Mouse (Mus musculus): Measurements from ENCODE around the gene Gm5737. TPM values are rescaled to one million over a fixed set of nuclear protein-coding genes. Genes with fewer than 3 reads are reported as not detected.

Gm5737 gene
- not detected in 2 replicates for total RNA-seq (2014; rRNA removed)
- 0.22 TPM in 1 of 2 replicates, not detected in the other for polyA plus RNA-seq (2015; fragmentation: Nextera tagmentation; extraction: Ambion mirVana)

DNA sequence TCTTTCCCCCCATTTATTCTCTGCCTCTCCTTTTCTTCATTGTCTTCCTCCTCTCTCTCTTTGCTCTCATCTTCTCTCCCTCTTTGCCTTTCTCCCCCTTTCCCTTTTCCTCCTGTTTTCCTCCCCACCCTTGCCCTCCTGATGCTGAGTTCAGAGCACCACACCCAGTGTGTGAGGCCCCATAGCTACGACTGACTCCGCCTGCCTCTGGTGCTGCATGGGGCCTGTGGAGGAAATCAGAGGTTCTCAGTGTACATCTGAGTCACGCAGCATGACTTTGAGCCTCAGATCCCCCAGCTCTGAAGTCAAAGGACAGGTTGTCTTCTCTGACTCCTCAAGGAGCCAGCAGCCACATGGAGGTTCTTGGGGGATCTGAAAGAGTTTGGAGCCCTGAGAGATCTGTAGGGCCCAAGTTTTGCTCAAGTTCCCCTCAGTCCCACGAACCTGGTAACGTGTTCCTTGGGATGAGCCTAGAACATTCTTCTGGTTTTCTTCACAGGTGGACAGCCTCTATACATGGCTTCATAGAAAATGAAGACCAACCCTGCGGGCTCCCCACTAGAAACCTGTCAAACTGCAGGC lies at the start of gene Gm5737:
Gene Gm5737, plus strand, starts transcription at position 532 of the 582 bp plus-strand sequence.
- no peak for TF ChIP-seq CTCF (IDR thresholded peaks at IDR 0.05)
- no peak for ATAC-seq (ENCODE audit: low FRiP score)
- H3K36me3 ChIP-seq (ENCODE audit: insufficient read depth, low read length) = no peaks in the 10 kb centered on the region
- no peak for DNase-seq (ENCODE audit: low spot score)
- H3K27ac ChIP-seq (ENCODE audit: low read depth, low read length) = no peak within 1 kb of the TSS
- H3K27me3 ChIP-seq (ENCODE audit: insufficient read depth, low read length) = no peaks in the 10 kb centered on the region
- H3K9me3 ChIP-seq (ENCODE audit: low read length) = no peaks in the 10 kb centered on the region
- H3K4me1 ChIP-seq (ENCODE audit: insufficient read depth, low read length) = no peaks in the 10 kb centered on the region
- no peak within 1 kb of the TSS for H3K9ac ChIP-seq (replicated peaks; ENCODE audit: low read length, poor library complexity, severe bottlenecking)
- WGBS = 88% methylated on average over 6 of the region's 6 CpGs
- H3K4me2 ChIP-seq (ENCODE audit: low read depth, low read length, poor library complexity, severe bottlenecking) = no peak within 1 kb of the TSS
- H3K4me3 ChIP-seq (ENCODE audit: low read depth, low read length) = no peak within 1 kb of the TSS

DNA sequence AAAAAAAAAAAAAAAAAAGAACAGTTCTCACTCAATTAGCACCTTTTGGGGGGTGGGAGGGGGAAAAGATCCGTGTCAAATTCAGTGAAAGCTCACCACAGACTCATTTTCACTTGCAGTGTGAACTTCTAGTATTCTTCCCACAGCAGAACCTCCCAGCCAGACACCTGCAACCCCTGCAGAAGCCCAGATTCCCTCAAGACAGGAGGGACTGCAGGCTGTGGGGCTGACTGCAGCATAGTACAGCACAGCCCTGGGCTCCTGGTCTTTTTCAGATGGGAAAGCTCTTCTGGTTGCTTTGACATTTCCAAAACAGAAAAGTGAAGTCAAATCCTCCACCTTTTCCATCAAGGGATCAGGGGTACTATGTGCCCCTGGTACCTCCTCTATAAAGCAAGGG lies 44.8 kb upstream of the Gm5737 start:
- Histone ChIP-seq H3K4me3 (ENCODE audit: low read depth, low read length) (no peak overlapping the region), H3K36me3 (ENCODE audit: insufficient read depth, low read length) (no peaks in the 10 kb centered on the region), H3K4me2 (ENCODE audit: low read depth, low read length, poor library complexity, severe bottlenecking) (no peak overlapping the region), H3K4me1 (ENCODE audit: insufficient read depth, low read length) (no peaks in the 10 kb centered on the region), H3K27ac (ENCODE audit: low read depth, low read length) (no peak overlapping the region), H3K27me3 (ENCODE audit: insufficient read depth, low read length) (no peaks in the 10 kb centered on the region), H3K9ac (replicated peaks; ENCODE audit: low read length, poor library complexity, severe bottlenecking) (no peak overlapping the region), H3K9me3 (ENCODE audit: low read length) (no peaks in the 10 kb centered on the region)
- ATAC-seq (ENCODE audit: low FRiP score) (no peak), DNase-seq (ENCODE audit: low spot score) (no peak)
- 7% methylated on average over 1 of the region's 1 CpGs for WGBS
- no peak for TF ChIP-seq CTCF (IDR thresholded peaks at IDR 0.05)

DNA sequence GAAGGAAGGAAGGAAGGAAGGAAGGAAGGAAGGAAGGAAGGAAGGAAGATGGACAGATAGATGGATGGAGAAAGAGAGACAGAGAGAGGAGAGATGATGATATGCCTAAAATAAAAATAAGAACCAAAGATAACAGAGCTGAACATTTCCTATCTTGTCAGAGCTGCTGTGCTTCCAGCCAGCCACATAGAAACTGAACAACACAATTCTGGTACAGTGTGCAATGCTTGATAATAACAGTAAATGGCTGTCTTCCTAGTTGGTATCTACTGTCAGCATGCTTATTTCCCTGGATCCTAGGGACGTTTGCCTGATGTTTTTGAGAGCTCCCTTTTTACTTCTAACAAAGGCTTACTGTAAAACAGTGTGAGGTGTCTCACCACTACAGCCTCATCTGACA lies 40.8 kb upstream of the Gm5737 start:
- H3K36me3 ChIP-seq (ENCODE audit: insufficient read depth, low read length) = no peaks in the 10 kb centered on the region
- H3K9ac ChIP-seq (replicated peaks; ENCODE audit: low read length, poor library complexity, severe bottlenecking) = no peak overlapping the region
- no peak overlapping the region for H3K4me2 ChIP-seq (ENCODE audit: low read depth, low read length, poor library complexity, severe bottlenecking)
- H3K4me3 ChIP-seq (ENCODE audit: low read depth, low read length) = no peak overlapping the region
- ATAC-seq (ENCODE audit: low FRiP score) = no peak
- 70% methylated on average over 1 of the region's 1 CpGs for WGBS
- H3K27ac ChIP-seq (ENCODE audit: low read depth, low read length) = no peak overlapping the region
- no peak for TF ChIP-seq CTCF (IDR thresholded peaks at IDR 0.05)
- H3K27me3 ChIP-seq (ENCODE audit: insufficient read depth, low read length) = no peaks in the 10 kb centered on the region
- no peak for DNase-seq (ENCODE audit: low spot score)
- no peaks in the 10 kb centered on the region for H3K4me1 ChIP-seq (ENCODE audit: insufficient read depth, low read length)
- no peaks in the 10 kb centered on the region for H3K9me3 ChIP-seq (ENCODE audit: low read length)

DNA sequence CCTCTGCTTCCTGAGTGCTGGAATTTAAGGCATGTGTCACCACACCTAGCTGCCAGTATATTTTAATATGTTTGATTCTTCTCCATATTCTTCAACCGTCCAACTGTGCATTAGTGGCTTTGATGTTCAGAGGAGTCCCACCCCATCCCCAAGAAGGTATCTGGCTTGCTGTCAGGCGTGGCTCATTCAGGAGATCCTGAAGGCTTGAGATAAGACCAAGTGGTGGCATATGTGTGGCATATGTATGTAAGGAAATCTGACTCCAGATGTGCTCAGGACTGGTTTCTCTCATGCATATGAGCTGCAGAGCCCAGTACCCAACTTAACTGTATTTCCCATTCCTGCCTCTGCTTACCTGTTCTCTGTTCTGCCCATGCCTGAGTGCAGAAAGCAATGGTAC lies 34.2 kb upstream of the Gm5737 start:
- ATAC-seq (ENCODE audit: low FRiP score) (no peak), DNase-seq (ENCODE audit: low spot score) (no peak)
- no peaks in the 10 kb centered on the region for H3K9me3 ChIP-seq (ENCODE audit: low read length)
- no peaks in the 10 kb centered on the region for H3K4me1 ChIP-seq (ENCODE audit: insufficient read depth, low read length)
- WGBS = 67% methylated on average over 2 of the region's 2 CpGs
- no peaks in the 10 kb centered on the region for H3K36me3 ChIP-seq (ENCODE audit: insufficient read depth, low read length)
- H3K4me2 ChIP-seq (ENCODE audit: low read depth, low read length, poor library complexity, severe bottlenecking) = no peak overlapping the region
- H3K4me3 ChIP-seq (ENCODE audit: low read depth, low read length) = no peak overlapping the region
- no peak overlapping the region for H3K9ac ChIP-seq (replicated peaks; ENCODE audit: low read length, poor library complexity, severe bottlenecking)
- no peak overlapping the region for H3K27ac ChIP-seq (ENCODE audit: low read depth, low read length)
- H3K27me3 ChIP-seq (ENCODE audit: insufficient read depth, low read length) = no peaks in the 10 kb centered on the region
- no peak for TF ChIP-seq CTCF (IDR thresholded peaks at IDR 0.05)

DNA sequence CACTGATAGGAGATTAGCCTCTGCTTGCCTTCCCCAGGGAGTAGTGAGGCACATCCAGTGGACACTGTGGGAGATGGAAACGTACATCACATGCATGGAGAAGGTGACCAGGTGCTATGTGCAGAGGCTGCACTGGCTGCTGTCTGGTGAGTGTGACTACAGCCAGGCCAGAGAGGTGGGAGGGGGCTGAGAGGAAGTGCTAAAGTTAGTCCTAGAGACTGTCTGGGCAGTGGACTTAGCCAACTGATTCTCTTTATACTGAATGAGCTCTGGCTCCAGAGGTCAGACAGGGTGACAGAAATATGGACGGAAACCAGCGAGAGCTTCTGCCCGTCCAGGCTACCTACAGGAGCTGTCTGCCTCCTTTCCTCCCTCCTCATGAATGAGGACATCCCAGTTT lies 16.6 kb upstream of the Gm5737 start:
- no peak for TF ChIP-seq CTCF (IDR thresholded peaks at IDR 0.05)
- H3K4me1 ChIP-seq (ENCODE audit: insufficient read depth, low read length) = no peaks in the 10 kb centered on the region
- WGBS = 72% methylated on average over 4 of the region's 4 CpGs

DNA sequence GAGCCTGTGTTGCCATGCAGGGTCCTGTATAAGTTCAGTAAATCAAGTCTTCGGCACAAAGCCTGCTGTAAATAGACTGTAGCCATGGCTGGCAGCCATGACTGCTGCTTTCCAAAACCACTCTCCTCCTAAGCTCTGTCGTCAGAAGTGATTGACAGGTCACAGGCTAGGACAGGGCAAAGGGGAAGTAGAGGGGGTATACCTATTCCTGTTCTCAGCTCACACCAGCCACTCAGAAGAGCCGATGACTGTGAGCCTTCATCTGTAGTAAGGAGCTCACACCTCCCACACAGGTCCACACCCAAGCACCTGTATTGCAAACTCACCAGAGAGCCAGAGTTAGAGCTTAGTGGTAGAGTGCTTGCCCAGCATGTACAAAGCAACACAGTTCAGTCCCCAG lies 15.8 kb upstream of the Gm5737 start:
- WGBS = 77% methylated on average over 3 of the region's 3 CpGs
- H3K27ac ChIP-seq (ENCODE audit: low read depth, low read length) = no peak overlapping the region
- H3K9me3 ChIP-seq (ENCODE audit: low read length) = no peaks in the 10 kb centered on the region
- H3K4me3 ChIP-seq (ENCODE audit: low read depth, low read length) = no peak overlapping the region
- TF ChIP-seq CTCF (IDR thresholded peaks at IDR 0.05) = no peak
- no peaks in the 10 kb centered on the region for H3K27me3 ChIP-seq (ENCODE audit: insufficient read depth, low read length)
- no peaks in the 10 kb centered on the region for H3K4me1 ChIP-seq (ENCODE audit: insufficient read depth, low read length)
- ATAC-seq (ENCODE audit: low FRiP score) = no peak
- H3K4me2 ChIP-seq (ENCODE audit: low read depth, low read length, poor library complexity, severe bottlenecking) = no peak overlapping the region
- DNase-seq (ENCODE audit: low spot score) = no peak
- H3K9ac ChIP-seq (replicated peaks; ENCODE audit: low read length, poor library complexity, severe bottlenecking) = no peak overlapping the region
- no peaks in the 10 kb centered on the region for H3K36me3 ChIP-seq (ENCODE audit: insufficient read depth, low read length)

More for the DNA sequence above, 16.6 kb upstream of the Gm5737 start:
- Histone ChIP-seq H3K27me3 (ENCODE audit: insufficient read depth, low read length) (no peaks in the 10 kb centered on the region), H3K36me3 (ENCODE audit: insufficient read depth, low read length) (no peaks in the 10 kb centered on the region), H3K4me3 (ENCODE audit: low read depth, low read length) (no peak overlapping the region), H3K4me2 (ENCODE audit: low read depth, low read length, poor library complexity, severe bottlenecking) (no peak overlapping the region), H3K27ac (ENCODE audit: low read depth, low read length) (no peak overlapping the region), H3K9me3 (ENCODE audit: low read length) (no peaks in the 10 kb centered on the region), H3K9ac (replicated peaks; ENCODE audit: low read length, poor library complexity, severe bottlenecking) (no peak overlapping the region)
- no peak for ATAC-seq (ENCODE audit: low FRiP score)
- DNase-seq (ENCODE audit: low spot score) = no peak
